Mouse (Mus musculus) myocyte (in vitro differentiated cells): Measurements from ENCODE around the gene Tbc1d30. TPM values are rescaled to one million over a fixed set of nuclear protein-coding genes. Genes with fewer than 3 reads are reported as not detected.

Source experiments
- H3K27me3 ChIP-seq: one replicate; pipeline ENCODE4 v1.6.1; 2011; ENCODE audit not compliant: control insufficient read depth, insufficient read depth, insufficient read length
- H3K36me3 ChIP-seq: one replicate; pipeline ENCODE4 v1.6.1; 2011; ENCODE audit not compliant: control insufficient read depth, insufficient read depth
- H3K4me2 ChIP-seq: one replicate; pipeline ENCODE4 v1.6.1; 2011; ENCODE audit warnings: low read depth, control low read depth
- H3K4me3 ChIP-seq: one replicate; pipeline ENCODE4 v1.5.1; 2011; ENCODE audit warnings: mild to moderate bottlenecking, control low read depth, moderate library complexity
- H3K79me2 ChIP-seq: one replicate; pipeline ENCODE4 v1.6.1; 2011; ENCODE audit not compliant: control insufficient read depth, insufficient read depth
- H3ac ChIP-seq: one replicate; pipeline ENCODE4 v1.6.1; 2011; ENCODE audit not compliant: control insufficient read depth, insufficient read length
- CEBPB ChIP-seq: IDR thresholded peaks from 2 replicates; pipeline ENCODE4 v1.6.1; 2011; ENCODE audit warnings: mild to moderate bottlenecking, moderate library complexity; ENCODE audit not compliant: poor library complexity, insufficient read depth, severe bottlenecking
- E2F4 ChIP-seq: IDR thresholded peaks from one replicate; pipeline ENCODE4 v1.6.1; 2011; ENCODE audit warnings: mild to moderate bottlenecking, control low read depth, moderate library complexity; ENCODE audit not compliant: insufficient read depth
- MAX ChIP-seq: IDR thresholded peaks from one replicate; pipeline ENCODE4 v1.6.1; 2011; ENCODE audit warnings: low read depth, mild to moderate bottlenecking, control low read depth
- MYOD1 ChIP-seq, 3 experiments: IDR thresholded peaks; one replicate each; pipeline ENCODE4 v1.6.1; 2011; ENCODE audit warnings: control low read depth in 2 of 3, low read depth in 2 of 3, mild to moderate bottlenecking in 2 of 3, moderate library complexity in 1 of 3; ENCODE audit not compliant: insufficient read length in 2 of 3, control insufficient read depth in 1 of 3
- MYOG ChIP-seq, 3 experiments: IDR thresholded peaks; one replicate each; pipeline ENCODE4 v1.6.1; 2011; ENCODE audit warnings: control low read depth in 2 of 3, low read depth in 2 of 3, mild to moderate bottlenecking in 2 of 3; ENCODE audit not compliant: insufficient read length in 2 of 3, control insufficient read depth in 1 of 3, insufficient read depth in 1 of 3
- POLR2A ChIP-seq: IDR thresholded peaks from one replicate; pipeline ENCODE4 v1.6.1; 2011; ENCODE audit warnings: low read depth, mild to moderate bottlenecking, control low read depth, moderate library complexity; ENCODE audit not compliant: insufficient read length
- POLR2AphosphoS2 ChIP-seq: IDR thresholded peaks from one replicate; pipeline ENCODE4 v1.6.1; 2011; ENCODE audit warnings: low read depth, control low read depth; ENCODE audit not compliant: insufficient read length
- REST ChIP-seq: IDR thresholded peaks from one replicate; pipeline ENCODE4 v1.6.1; 2011; ENCODE audit warnings: mild to moderate bottlenecking, control low read depth, moderate library complexity; ENCODE audit not compliant: insufficient read depth, insufficient read length
- SRF ChIP-seq: IDR thresholded peaks from one replicate; pipeline ENCODE4 v1.6.1; 2011; ENCODE audit warnings: low read depth; ENCODE audit not compliant: control insufficient read depth, insufficient read length
- TCF12 ChIP-seq: IDR thresholded peaks from one replicate; pipeline ENCODE4 v1.6.1; 2011; ENCODE audit warnings: mild to moderate bottlenecking, control low read depth; ENCODE audit not compliant: poor library complexity, insufficient read depth, severe bottlenecking
- TCF3 ChIP-seq: IDR thresholded peaks from one replicate; pipeline ENCODE4 v1.6.1; 2011; ENCODE audit warnings: low read depth, control low read depth; ENCODE audit not compliant: insufficient read length
- USF1 ChIP-seq: IDR thresholded peaks from one replicate; pipeline ENCODE4 v1.6.1; 2011; ENCODE audit warnings: low read depth, mild to moderate bottlenecking, control low read depth, moderate library complexity
- polyA plus RNA-seq: library from polyadenylated mRNA; unstranded; fragments of >200 nt; fragmentation: generic; extraction: Trizol; gene quantifications from one replicate; pipeline ENCODE4 v1.2.1, GENCODE M21; 2012; ENCODE audit warnings: missing spikeins

Tbc1d30 gene
- polyA plus RNA-seq, 1 experiment = not detected

- TF ChIP-seq TCF12 = no peak
- TF ChIP-seq POLR2AphosphoS2 = no peak
- no peak for TF ChIP-seq MYOD1 (IDR thresholded peaks at IDR 0.05; ENCODE audit: control insufficient read depth in 1 of 3, insufficient read length in 2 of 3, low read depth in 2 of 3)
- TF ChIP-seq SRF = no peak
- no peak for TF ChIP-seq REST
- TF ChIP-seq MYOG (IDR thresholded peaks at IDR 0.05; ENCODE audit: control insufficient read depth in 1 of 3, insufficient read depth in 1 of 3, insufficient read length in 2 of 3, low read depth in 2 of 3) = no peak
- no peak for TF ChIP-seq TCF3
- no peak for TF ChIP-seq POLR2A
- TF ChIP-seq CEBPB = no peak
- no peak for TF ChIP-seq USF1
- TF ChIP-seq MAX = no peak
- TF ChIP-seq E2F4 = no peak
- Histone ChIP-seq H3K4me3 (no peak overlapping the region), H3K27me3 (no peaks in the 10 kb centered on the region), H3ac (no peak overlapping the region), H3K36me3 (no peaks in the 10 kb centered on the region), H3K79me2 (no peaks in the 10 kb centered on the region), H3K4me2 (no peak overlapping the region)
These were observed 116.6 kb downstream of the Tbc1d30 start for GRCm38 (mm10) chr10:121234476-121234875.

GRCm38 (mm10) chr10:121228422-121228953, 122.6 kb downstream of the Tbc1d30 start:
- Histone ChIP-seq H3K27me3 (no peaks in the 10 kb centered on the region), H3K4me3 (no peak overlapping the region), H3ac (no peak overlapping the region), H3K79me2 (no peaks in the 10 kb centered on the region), H3K36me3 (no peaks in the 10 kb centered on the region), H3K4me2 (no peak overlapping the region)
- TF ChIP-seq MYOD1 (IDR thresholded peaks at IDR 0.05; ENCODE audit: control insufficient read depth in 1 of 3, insufficient read length in 2 of 3, low read depth in 2 of 3) = no peak
- TF ChIP-seq POLR2A = no peak
- TF ChIP-seq TCF3 = no peak
- no peak for TF ChIP-seq MYOG (IDR thresholded peaks at IDR 0.05; ENCODE audit: control insufficient read depth in 1 of 3, insufficient read depth in 1 of 3, insufficient read length in 2 of 3, low read depth in 2 of 3)
- TF ChIP-seq TCF12 = no peak
- no peak for TF ChIP-seq SRF
- TF ChIP-seq POLR2AphosphoS2 = no peak
- no peak for TF ChIP-seq E2F4
- TF ChIP-seq REST = no peak
- TF ChIP-seq CEBPB = no peak
- TF ChIP-seq USF1 = no peak
- no peak for TF ChIP-seq MAX

GRCm38 (mm10) chr10:121227988-121228409, 123.1 kb downstream of the Tbc1d30 start:
- no peak overlapping the region for H3K4me2 ChIP-seq
- no peaks in the 10 kb centered on the region for H3K36me3 ChIP-seq
- H3K4me3 ChIP-seq = no peak overlapping the region
- H3K79me2 ChIP-seq = no peaks in the 10 kb centered on the region
- TF ChIP-seq TCF3 = no peak
- TF ChIP-seq MYOD1 (IDR thresholded peaks at IDR 0.05; ENCODE audit: control insufficient read depth in 1 of 3, insufficient read length in 2 of 3, low read depth in 2 of 3) = no peak
- TF ChIP-seq E2F4 = no peak
- no peak for TF ChIP-seq USF1
- TF ChIP-seq MAX = no peak
- no peak for TF ChIP-seq TCF12
- TF ChIP-seq CEBPB = no peak
- TF ChIP-seq SRF = no peak
- no peak for TF ChIP-seq MYOG (IDR thresholded peaks at IDR 0.05; ENCODE audit: control insufficient read depth in 1 of 3, insufficient read depth in 1 of 3, insufficient read length in 2 of 3, low read depth in 2 of 3)
- TF ChIP-seq POLR2AphosphoS2 = no peak
- no peak for TF ChIP-seq POLR2A
- TF ChIP-seq REST = no peak
- H3ac ChIP-seq = no peak overlapping the region
- no peaks in the 10 kb centered on the region for H3K27me3 ChIP-seq

- Histone ChIP-seq H3K79me2 (no peaks in the 10 kb centered on the region), H3K4me3 (no peak overlapping the region), H3K27me3 (no peaks in the 10 kb centered on the region), H3K36me3 (no peaks in the 10 kb centered on the region), H3ac (no peak overlapping the region), H3K4me2 (no peak overlapping the region)
- TF ChIP-seq SRF (no peak), REST (no peak), MYOG (IDR thresholded peaks at IDR 0.05; ENCODE audit: control insufficient read depth in 1 of 3, insufficient read depth in 1 of 3, insufficient read length in 2 of 3, low read depth in 2 of 3) (no peak), E2F4 (no peak), MYOD1 (IDR thresholded peaks at IDR 0.05; ENCODE audit: control insufficient read depth in 1 of 3, insufficient read length in 2 of 3, low read depth in 2 of 3) (no peak), TCF12 (no peak), TCF3 (no peak), USF1 (no peak), POLR2A (no peak), POLR2AphosphoS2 (no peak), MAX (no peak), CEBPB (no peak)
These were observed 123.7 kb downstream of the Tbc1d30 start for GRCm38 (mm10) chr10:121227403-121227802.
